Mouse (Mus musculus): ENCODE results near the gene Rdh14. TPM values are rescaled to one million over a fixed set of nuclear protein-coding genes. Genes with fewer than 3 reads are reported as not detected.

Rdh14 gene
- polyA plus RNA-seq, 1 experiment from 2014 or later, result 71.7 TPM

Other genes starting within 250 kb of the Rdh14 start
- not detected in 2 replicates for gene Nt5c1b, start 20.8 kb upstream of the Rdh14 start, polyA plus RNA-seq (2014; fragmentation: Nextera tagmentation; extraction: Ambion mirVana)

Data from heart, embryonic 14.5 days (tissue).